Mouse (Mus musculus): ENCODE results near the gene Iqck.

Gene Iqck

GRCm38 (mm10) chr7:118948677-118949282, 93.2 kb downstream of the Iqck start:
- peak; percentile 27 for DNase-seq (ENCODE audit: low read depth, low spot score)

GRCm38 (mm10) chr7:118949749-118950148, 94.2 kb downstream of the Iqck start:
- no peak for DNase-seq (ENCODE audit: low read depth, low spot score)

DNA sequence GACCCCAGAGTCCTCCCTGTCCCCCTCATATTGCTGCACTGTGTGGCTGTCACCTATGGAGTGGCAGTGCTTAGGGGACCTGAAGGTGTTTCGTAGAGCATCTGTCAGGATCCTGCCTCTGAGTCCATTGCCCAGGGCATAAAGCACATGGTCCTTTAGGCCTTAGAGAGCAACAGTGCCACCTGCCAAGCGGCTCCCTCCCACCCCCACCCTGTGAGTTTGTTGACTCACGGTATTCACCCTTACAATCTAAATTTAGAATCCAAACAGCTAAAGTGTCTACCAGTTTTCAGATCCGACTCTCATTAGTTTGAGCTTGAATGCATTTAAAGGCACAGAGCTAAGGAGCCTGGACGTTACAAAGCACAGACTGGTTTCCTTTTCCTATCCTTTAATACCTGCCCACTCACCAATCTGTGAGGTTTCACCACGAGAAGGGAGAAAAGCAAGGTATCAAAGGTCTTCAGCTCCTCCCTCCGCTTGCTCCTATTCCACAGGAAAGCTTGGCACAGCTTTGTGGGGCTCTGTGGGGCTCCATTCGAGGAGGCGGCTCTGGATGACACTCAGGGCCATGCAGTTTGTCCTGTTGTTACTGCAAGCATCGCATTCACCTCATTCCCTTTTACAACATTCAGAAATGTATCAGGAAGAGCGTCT, 98.2 kb downstream of the Iqck start:
- DNase-seq (ENCODE audit: low read depth, low spot score): peak; percentile 9

GRCm38 (mm10) chr7:118954968-118955367, 99.4 kb downstream of the Iqck start:
- DNase-seq (ENCODE audit: low read depth, low spot score): no peak

- no peak for DNase-seq (ENCODE audit: low read depth, low spot score)
Observed at GRCm38 (mm10) chr7:118956616-118957246, 101.2 kb downstream of the Iqck start.

DNA sequence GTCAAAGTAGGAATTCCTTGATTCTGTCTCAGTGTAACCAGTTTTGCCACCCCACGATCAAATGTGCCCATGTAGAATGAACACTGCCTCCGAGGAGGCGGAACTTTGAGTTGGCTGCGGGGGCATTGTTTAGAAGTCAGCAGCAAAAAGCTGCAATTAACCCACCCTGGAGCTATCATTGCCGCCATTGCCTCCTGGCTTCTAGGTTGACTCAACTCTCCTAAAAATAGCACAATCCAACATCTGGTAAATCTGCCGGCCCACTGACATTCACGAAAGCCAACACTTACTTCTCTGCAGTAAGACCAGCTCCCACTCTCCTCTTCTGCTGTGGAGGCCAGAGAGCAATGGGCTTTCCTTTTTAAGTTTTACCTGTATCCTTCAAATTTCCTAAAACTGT, 103.7 kb downstream of the Iqck start:
- no peak for DNase-seq (ENCODE audit: low read depth, low spot score)

DNA sequence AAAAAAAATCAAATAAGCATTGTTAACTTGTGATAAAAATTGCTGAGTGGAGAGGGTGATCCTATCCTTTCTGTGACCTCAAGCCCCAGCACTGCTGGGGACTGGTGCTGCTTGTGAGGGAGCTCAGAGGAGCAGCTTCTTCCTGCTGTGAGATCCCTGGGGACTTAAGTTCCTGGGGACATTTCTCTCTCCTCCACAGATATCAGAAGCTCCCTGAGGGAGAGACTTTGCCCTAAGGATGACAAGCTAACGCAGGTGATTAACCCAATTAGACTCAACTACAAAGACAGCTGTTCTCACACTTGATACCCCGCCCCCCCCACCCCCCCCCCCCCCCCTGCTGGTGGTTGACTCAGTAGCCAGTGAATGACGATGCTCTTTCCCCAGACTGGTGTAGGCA, 109.2 kb downstream of the Iqck start:
- DNase-seq (ENCODE audit: low read depth, low spot score): no peak

GRCm38 (mm10) chr7:118965198-118965597, 109.6 kb downstream of the Iqck start:
- no peak for DNase-seq (ENCODE audit: low read depth, low spot score)

DNA sequence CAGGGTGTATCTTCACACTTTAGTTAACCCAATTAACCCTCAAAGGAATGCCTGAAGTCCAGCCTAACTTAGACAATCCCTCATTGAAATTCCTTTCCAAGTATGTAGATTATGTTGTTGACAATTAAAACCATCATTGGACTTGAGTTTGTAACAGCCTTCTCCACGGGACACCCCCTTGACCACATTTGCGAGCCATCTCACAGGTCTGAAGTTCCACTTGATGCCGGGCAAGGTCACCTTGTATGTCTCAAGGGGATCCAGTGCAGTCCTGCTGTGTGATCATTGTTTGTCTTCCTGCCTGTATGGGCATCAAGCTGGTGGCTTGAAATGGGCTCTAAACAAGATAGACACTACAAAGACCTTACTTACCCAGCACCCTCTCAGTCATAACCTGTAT, 113.3 kb downstream of the Iqck start:
- DNase-seq (ENCODE audit: low read depth, low spot score): no peak

DNA sequence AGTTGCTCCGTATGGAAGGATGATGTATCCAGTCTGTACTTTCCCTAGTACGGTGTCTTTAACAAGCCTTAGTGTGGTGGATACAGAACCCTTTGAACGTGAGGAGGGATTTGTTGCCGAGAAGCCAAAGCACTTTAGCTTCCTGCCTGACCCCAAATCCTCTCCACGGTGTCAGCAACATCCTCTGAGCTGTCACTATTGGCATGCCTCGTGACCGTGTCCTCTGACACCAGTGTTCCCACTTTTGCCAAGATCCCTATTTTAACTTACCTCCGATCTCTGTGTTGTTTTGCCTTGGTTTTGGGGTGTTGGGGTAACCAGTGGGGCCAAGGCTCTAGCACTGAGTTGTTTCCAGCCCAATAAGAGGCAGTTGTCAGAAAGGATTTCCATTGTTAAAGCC, 115.9 kb downstream of the Iqck start:
- no peak for DNase-seq (ENCODE audit: low read depth, low spot score)

DNA sequence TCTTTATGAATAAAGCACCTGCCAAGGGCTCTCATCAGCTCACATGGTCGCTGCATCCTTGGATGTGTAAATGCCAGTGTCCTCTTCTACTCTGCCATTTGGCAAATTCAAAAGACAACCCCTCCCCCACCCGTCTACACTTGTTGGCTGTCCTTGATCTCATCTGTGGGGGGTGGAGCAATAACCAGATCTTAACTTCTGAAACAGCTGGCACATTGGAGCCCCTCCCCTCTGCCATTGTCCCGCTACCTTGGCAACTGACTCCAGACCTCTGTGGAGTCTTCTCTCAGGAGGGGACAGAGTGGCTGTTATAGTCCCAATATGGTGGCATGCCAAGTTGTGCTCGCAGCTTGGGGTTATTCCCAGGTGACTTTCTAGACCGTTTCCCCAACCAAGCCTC, 116.8 kb downstream of the Iqck start:
- no peak for DNase-seq (ENCODE audit: low read depth, low spot score)

- DNase-seq (ENCODE audit: low read depth, low spot score): no peak
Observed at GRCm38 (mm10) chr7:118973377-118973776, 117.8 kb downstream of the Iqck start.

DNA sequence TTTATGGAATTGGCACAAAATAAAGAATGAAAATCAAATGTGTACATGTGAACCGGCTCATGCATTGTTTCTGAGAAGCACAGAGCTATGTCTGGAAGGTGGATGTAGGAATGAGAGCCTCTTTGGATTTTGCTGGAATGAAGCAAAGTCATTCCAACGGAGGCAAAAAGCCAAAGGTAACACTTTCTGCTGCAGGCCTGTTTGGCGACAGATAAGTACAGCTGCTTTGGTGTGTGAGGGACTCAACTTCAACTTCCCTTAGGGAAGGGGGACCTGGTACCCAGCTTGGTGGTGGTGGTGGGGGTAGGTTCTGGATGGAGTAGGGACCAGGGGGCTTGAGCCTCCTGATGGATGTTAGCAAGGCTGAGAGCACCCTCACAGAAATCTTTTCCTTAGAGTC, 120.3 kb downstream of the Iqck start:
- DNase-seq (ENCODE audit: low read depth, low spot score): no peak

DNA sequence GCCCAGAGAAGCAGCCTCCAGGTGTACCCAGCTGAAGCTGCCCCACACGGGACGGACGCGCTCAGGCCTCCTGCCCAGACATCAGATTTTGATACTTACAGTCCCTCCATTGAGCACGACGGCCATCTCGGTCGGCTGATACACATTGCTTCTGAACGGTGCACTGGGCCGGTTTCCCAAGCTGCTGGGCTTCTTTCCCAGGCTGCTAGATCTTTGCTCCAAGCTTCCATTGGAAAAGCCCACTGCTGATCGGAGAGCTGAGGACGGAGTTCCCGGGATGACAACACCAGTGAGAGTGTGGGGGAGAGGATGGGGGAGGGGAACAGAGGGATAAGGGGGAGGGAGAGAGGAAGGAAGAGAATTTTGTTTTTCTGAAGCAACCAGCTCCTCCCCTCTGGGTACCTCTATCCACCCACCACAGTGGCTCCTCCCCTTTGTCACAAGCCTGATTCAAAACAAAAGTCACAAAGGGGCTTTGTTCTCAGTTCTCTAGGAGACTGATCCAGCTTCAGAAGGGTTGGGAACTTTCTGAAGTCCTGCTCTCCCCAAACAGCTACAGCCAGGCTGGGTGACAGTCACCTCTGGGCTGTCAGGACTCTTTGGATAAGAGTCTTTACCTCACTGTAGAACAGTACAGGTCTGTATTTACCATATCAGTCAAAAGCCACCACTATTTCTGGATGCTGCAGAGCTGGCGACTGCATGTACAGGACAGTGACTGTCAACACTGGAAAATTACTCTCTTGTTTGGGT, 121.0 kb downstream of the Iqck start:
- no peak for DNase-seq (ENCODE audit: low read depth, low spot score)

- no peak for DNase-seq (ENCODE audit: low read depth, low spot score)
Observed at GRCm38 (mm10) chr7:118977167-118977543, 121.6 kb downstream of the Iqck start.

DNA sequence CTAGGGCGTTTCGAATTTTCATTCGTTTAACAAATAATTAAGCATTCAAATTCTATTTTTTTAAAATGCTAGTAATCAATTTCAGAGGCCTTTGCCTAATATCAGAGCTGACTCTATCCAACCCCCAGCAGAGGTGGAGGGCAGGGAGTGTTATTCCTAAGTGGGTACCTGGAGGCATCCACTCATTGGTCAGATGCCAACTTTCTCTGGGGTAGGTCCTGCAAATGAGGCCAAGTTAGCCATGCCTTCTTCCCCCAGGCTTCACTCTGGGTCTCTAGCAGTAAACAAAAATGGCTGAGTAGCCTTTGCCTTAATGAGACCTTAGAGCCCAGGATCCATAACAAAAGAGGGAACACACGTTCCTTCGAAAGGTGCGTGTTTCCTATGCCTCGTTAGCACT, 123.6 kb downstream of the Iqck start:
- no peak for DNase-seq (ENCODE audit: low read depth, low spot score)

GRCm38 (mm10) chr7:118979708-118980107, 124.2 kb downstream of the Iqck start:
- no peak for DNase-seq (ENCODE audit: low read depth, low spot score)

DNA sequence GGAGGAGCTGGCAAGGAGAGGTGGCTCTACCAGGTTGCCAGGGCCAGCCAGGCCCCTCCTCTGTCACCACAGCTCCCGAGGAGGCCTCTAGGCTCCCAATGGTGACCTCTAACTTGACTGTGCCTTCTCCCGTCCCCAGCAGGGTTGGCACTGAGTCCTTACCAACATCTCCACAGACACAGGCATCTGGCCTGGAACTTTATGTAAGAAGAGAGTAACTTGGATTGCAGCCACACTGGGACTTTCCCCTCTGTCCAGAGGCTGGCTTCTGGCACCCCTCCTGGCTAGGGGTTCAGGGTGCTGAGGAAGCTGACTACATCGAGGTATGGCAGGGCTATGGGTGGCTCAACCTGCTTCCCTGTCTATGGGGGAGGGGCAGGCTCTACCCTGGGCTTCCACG, 125.8 kb downstream of the Iqck start:
- no peak for DNase-seq (ENCODE audit: low read depth, low spot score)

DNA sequence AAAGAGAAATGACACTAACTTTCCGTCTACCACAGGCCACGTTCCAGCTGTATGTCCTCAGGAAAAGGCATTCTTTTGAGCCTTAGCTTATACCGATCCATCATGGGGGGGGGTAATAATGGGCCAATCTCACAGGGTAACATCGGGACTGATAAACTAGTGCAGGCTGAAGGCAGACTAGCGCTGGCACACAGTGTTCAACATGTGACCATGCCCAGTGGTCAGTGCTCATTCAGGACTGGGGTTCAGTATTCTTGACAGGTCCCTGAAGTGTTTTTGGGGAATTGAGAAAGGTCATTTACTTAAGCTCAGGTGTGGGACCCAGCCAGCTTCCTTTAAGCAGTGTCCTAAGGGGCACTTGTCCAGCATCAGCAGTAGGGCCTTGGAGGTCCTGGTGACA, 126.3 kb downstream of the Iqck start:
- DNase-seq (ENCODE audit: low read depth, low spot score): no peak

DNA sequence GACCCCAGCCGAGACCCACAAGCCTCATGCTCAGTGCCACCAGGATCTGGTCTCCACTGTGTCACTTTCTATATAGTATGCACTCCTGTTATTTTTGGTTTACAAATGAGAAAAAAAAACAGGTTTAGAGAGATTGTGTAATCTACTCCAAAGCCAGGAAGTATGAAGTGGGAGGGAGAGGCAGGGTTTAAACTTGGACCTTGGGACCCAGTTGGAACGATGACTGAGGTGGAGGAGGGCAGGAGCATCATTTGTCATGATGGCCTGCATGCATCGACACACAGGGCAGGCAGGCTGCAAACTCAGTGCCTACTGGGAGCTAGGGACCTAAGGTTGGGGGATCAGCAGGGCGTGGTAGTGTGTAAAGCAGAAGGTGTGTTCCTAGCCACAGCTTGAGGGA, 127.0 kb downstream of the Iqck start:
- no peak for DNase-seq (ENCODE audit: low read depth, low spot score)

- no peak for DNase-seq (ENCODE audit: low read depth, low spot score)
Observed at GRCm38 (mm10) chr7:118983961-118984360, 128.4 kb downstream of the Iqck start.

- DNase-seq (ENCODE audit: low read depth, low spot score): no peak
Observed at GRCm38 (mm10) chr7:118985786-118986185, 130.2 kb downstream of the Iqck start.

DNA sequence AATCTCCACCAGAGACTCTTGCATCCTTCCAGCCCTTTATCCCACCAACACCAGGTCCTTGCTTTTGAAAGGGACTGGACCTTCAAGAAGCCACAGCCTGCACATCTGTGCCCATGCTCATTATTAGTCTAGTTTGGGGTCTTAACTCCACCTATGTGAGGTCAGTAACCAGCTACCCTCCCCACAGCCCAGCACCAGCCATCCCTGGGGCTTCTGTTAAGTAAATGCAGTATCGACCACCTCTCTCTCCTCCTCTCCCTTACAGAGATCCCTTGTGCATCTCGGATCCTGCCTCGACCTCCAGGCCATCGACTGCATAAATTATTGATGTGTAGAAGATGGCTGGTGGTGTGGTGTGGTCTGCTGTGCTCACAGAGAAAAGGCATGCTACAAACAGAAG, 130.8 kb downstream of the Iqck start:
- no peak for DNase-seq (ENCODE audit: low read depth, low spot score)

Data from A20 (cell line).